Mouse (Mus musculus) gastrocnemius, postnatal 4 days (tissue): Measurements from ENCODE around the gene Hsdl2. TPM values are rescaled to one million over a fixed set of nuclear protein-coding genes. Genes with fewer than 3 reads are reported as not detected.

Experiments
- DNase-seq, 2 experiments: peaks; one replicate each; pipeline ENCODE4 v3.0.0; 2021 to 2022; ENCODE audit warnings: low spot score in 2 of 2, mixed read lengths in 2 of 2
- total RNA-seq, 2 experiments: library from RNA; stranded (reverse); gene quantifications; 2 replicates each; pipeline ENCODE4 v1.2.3; 2021

The Hsdl2 gene
- total RNA-seq, 2 experiments from 2014 or later = 52.1 to 54.0 TPM

DNA sequence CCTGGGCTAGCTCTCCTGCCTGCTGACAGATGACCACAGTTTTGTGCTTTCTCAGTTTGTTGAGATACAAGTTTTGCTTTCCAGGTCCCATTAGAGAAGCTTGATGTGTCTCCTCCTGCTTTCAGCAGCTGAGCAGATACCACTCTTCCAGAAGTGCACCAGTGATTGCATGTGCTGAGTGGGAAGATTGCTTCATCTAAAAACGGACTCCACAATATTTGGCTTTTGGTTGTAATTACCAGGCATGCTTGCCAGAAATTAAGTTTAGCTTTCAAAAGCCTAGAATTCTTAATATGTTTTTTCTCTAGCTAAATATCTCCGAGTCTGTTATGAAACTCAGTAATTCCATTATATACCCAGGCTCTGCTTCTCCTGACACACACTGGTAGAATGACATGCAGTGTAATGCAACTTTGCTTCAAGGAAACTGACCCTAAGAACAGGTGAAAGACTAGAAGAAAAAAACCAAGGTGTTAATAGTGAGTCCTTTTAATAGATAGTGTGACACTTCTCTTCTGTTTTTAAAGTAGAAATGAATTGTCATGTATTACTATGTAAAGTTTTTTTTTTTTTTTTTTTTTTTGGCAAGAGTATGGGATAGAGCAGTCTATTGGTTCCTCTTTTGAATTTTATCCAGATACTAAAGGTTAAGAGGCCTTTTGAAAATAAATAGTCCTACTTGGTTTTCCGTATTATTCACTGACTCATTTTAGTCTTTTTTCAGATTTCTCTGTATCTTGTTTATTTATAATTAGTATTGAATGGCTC is 85.4 kb downstream of the Hsdl2 start:
- DNase-seq = no peak

DNA sequence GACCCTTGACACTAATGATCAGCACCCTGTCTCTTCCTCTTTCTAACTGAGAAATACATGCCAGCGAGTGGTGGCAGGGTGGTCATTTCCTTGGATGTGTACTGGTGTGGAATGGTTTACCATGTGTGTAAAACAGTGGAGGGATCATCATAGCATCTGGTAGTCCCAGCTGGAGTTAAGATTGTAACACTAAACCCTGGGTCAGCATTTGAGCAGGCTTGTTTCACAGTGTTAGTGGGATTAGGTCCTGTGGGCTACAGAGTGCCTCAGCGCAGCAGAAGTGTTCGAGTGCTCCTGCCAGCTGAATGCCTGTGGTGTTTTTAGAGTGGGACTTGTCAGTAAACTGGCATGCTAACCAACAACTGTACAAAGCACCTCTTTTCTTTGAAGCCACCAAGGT is 86.7 kb downstream of the Hsdl2 start:
- DNase-seq = no peak

Other genes starting within 250 kb of the Hsdl2 start
- gene Susd1, start 142.9 kb upstream of the Hsdl2 start, total RNA-seq = 1 to 10 TPM; 1.8 to 1.9 TPM
- 10 to 100 TPM; 40.5 to 44.3 TPM for gene Ptbp3, start 32.2 kb upstream of the Hsdl2 start, total RNA-seq
- gene E130308A19Rik, start 44.6 kb downstream of the Hsdl2 start, total RNA-seq = 1 to 10 TPM; 8.1 to 8.6 TPM
- gene Inip, start 220.0 kb downstream of the Hsdl2 start, total RNA-seq = 1 to 10 TPM; 7.5 to 9.3 TPM
- gene Snx30, start 224.3 kb downstream of the Hsdl2 start, total RNA-seq = 10 to 100 TPM; 14.8 to 15.8 TPM